Mouse (Mus musculus) MEL (cell line): ENCODE data around the gene Olfr370.

Experiments
- CTCF ChIP-seq, 3 experiments: IDR thresholded peaks in 2 of 3; conservative IDR thresholded peaks in 1 of 3; 2 replicates each; pipeline ENCODE4 v1.5.1; 2011 to 2012; ENCODE audit warnings: low read length in 3 of 3, low read depth in 2 of 3, mild to moderate bottlenecking in 2 of 3, improper control_type of control experiment in 1 of 3, inconsistent platforms in 1 of 3, mixed read lengths in 1 of 3, moderate library complexity in 1 of 3; ENCODE audit not compliant: control insufficient read depth in 1 of 3, insufficient read depth in 1 of 3, poor library complexity in 1 of 3, severe bottlenecking in 1 of 3
- EP300 ChIP-seq, 2 experiments: IDR thresholded peaks; 2 replicates each; pipeline ENCODE4 v1.6.1; 2011; ENCODE audit warnings: improper control_type of control experiment in 2 of 2, low read length in 2 of 2, low read depth in 1 of 2, mild to moderate bottlenecking in 1 of 2
- MAX ChIP-seq: IDR thresholded peaks from 2 replicates; pipeline ENCODE4 v1.6.1; 2011; ENCODE audit warnings: low read length, improper control_type of control experiment
- NELFE ChIP-seq: IDR thresholded peaks from 2 replicates; pipeline ENCODE4 v1.6.1; 2011; ENCODE audit warnings: low read depth, low read length, improper control_type of control experiment
- POLR2A ChIP-seq, 2 experiments: IDR thresholded peaks; 2 replicates each; pipeline ENCODE4 v1.6.1; 2011 to 2012; ENCODE audit warnings: low read length in 2 of 2, mild to moderate bottlenecking in 2 of 2, control low read depth in 1 of 2, improper control_type of control experiment in 1 of 2, low read depth in 1 of 2, moderate library complexity in 1 of 2; ENCODE audit not compliant: control insufficient read depth in 1 of 2, insufficient read depth in 1 of 2, poor library complexity in 1 of 2
- TAL1 ChIP-seq: IDR thresholded peaks from 2 replicates; pipeline ENCODE4 v1.6.1; 2012; ENCODE audit warnings: mild to moderate bottlenecking, inconsistent platforms, low read length, moderate library complexity, mixed read lengths
- USF2 ChIP-seq, 2 experiments: IDR thresholded peaks; 2 replicates each; pipeline ENCODE4 v1.6.1; 2011 to 2012; ENCODE audit warnings: improper control_type of control experiment in 2 of 2, low read length in 2 of 2, borderline replicate concordance in 1 of 2, inconsistent platforms in 1 of 2, low read depth in 1 of 2, mild to moderate bottlenecking in 1 of 2; ENCODE audit not compliant: insufficient read depth in 1 of 2

GRCm38 (mm10) chr8:83572246-83572812, 36.7 kb downstream of the Olfr370 start:
- no peak for TF ChIP-seq CTCF (IDR thresholded peaks at IDR 0.05 in 2 of 3, conservative IDR thresholded peaks at IDR 0.05 in 1 of 3; ENCODE audit: control insufficient read depth in 1 of 3, insufficient read depth in 1 of 3, low read depth in 2 of 3, low read length in 3 of 3, poor library complexity in 1 of 3, severe bottlenecking in 1 of 3)
- TF ChIP-seq POLR2A (IDR thresholded peaks at IDR 0.05; ENCODE audit: control insufficient read depth in 1 of 2, insufficient read depth in 1 of 2, low read depth in 1 of 2, low read length in 2 of 2, poor library complexity in 1 of 2): no peak
- no peak for TF ChIP-seq MAX
- TF ChIP-seq TAL1: no peak
- no peak for TF ChIP-seq USF2 (IDR thresholded peaks at IDR 0.05; ENCODE audit: borderline replicate concordance in 1 of 2, insufficient read depth in 1 of 2, low read depth in 1 of 2, low read length in 2 of 2)
- no peak for TF ChIP-seq NELFE
- TF ChIP-seq EP300 (IDR thresholded peaks at IDR 0.05; ENCODE audit: low read depth in 1 of 2, low read length in 2 of 2): no peak
